Mouse (Mus musculus) E14TG2a.4 (cell line): ENCODE measurements around the gene Spc24.

ENCODE experiments used
- H3K27me3 ChIP-seq: 2 replicates; pipeline ENCODE4 v1.6.1; 2014; ENCODE audit warnings: low read length, control low read depth; ENCODE audit not compliant: insufficient read depth
- H3K36me3 ChIP-seq: 2 replicates; pipeline ENCODE4 v1.6.1; 2014; ENCODE audit warnings: low read length, control low read depth; ENCODE audit not compliant: insufficient read depth
- H3K4me1 ChIP-seq: replicated peaks from 2 replicates; pipeline ENCODE4 v1.6.1; 2014; ENCODE audit warnings: low read depth, low read length, control low read depth
- H3K4me3 ChIP-seq: replicated peaks from 2 replicates; pipeline ENCODE4 v1.5.1; 2014; ENCODE audit warnings: mild to moderate bottlenecking, low read length
- H3K9me3 ChIP-seq: 2 replicates; pipeline ENCODE4 v1.6.1; 2014; ENCODE audit warnings: low read length, control low read depth
- CTCF ChIP-seq: conservative IDR thresholded peaks from 2 replicates; pipeline ENCODE4 v1.5.1; 2014; ENCODE audit warnings: low read length
- NANOG ChIP-seq: IDR thresholded peaks from 2 replicates; pipeline ENCODE4 v1.6.1; 2014; ENCODE audit warnings: borderline replicate concordance, low read length, mixed read lengths
- POU5F1 ChIP-seq: IDR thresholded peaks from 2 replicates; pipeline ENCODE4 v1.6.1; 2014; ENCODE audit warnings: low read length, borderline replicate concordance

Spc24 gene

DNA sequence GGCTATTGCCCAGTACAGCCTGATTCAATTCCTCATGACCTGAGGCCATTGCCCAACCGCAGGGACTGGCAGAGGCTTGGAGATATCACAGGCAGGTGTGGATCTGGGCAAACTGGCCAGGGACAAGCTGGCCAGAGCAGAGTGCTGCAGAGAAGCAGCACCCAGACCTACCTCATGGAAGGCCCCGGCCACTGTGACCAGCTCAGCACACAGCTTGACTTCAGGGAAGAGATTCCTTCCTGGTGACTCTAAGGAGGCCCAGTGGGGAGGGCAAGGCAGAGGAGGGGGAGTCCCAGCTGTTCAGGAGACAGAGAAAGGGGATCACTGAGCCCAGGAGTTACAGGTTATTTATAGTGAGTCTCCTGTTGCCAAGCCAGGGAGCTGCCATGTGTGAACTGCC is 39.1 kb downstream of the Spc24 start:
- Histone ChIP-seq H3K27me3 (no peaks in the 10 kb centered on the region), H3K4me1 (peaks cover 61% of the 10 kb centered on the region), H3K36me3 (peaks cover 18% of the 10 kb centered on the region), H3K4me3 (no peak overlapping the region), H3K9me3 (no peaks in the 10 kb centered on the region)
- TF ChIP-seq NANOG = no peak
- TF ChIP-seq CTCF = no peak
- no peak for TF ChIP-seq POU5F1

DNA sequence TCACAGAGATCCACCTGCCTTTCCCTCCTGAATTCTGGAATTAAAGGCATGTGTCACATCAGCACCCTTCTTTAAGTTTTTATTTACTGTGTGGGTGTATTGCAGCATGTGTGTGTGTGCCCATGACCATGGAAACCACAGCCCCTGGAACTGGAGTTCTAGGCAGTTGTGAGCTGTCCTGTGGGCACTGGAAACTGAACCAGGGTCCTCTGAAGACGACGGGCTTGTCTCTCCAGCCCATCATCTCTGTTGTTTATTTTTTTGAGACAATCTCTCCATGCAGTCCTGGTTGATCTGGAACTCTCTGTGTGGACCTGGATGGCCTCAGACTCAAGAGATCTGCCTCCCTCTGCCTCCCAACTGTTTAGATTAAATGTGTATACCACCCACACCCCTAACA is 43.1 kb downstream of the Spc24 start:
- Histone ChIP-seq H3K27me3 (no peaks in the 10 kb centered on the region), H3K36me3 (0 out of 2 replicates have a peak, but pooled peaks cover 4% of the 10 kb centered on the region), H3K9me3 (peaks cover 14% of the 10 kb centered on the region), H3K4me1 (peaks cover 44% of the 10 kb centered on the region), H3K4me3 (no peak overlapping the region)
- TF ChIP-seq CTCF (no peak), POU5F1 (no peak), NANOG (no peak)

DNA sequence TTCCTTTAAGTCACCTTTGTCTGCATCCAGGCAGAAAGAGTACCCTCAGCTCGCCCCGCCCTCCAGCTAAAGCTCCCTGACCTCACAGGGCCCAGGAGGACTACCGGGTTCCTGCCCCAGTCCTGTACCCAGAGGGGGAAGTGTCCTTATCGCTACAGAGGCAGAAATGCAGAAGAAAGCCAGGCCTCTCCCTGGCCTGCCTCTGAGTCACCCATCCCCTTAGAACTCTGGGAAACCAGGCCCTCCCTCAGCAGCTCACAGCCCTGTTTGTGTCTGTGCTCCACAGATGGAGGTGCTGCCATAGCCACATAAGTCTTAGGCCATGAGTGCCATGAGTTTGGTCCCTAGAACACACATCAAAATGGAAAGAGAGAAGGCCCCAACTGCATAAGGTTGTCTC is 44.8 kb downstream of the Spc24 start:
- Histone ChIP-seq H3K4me1 (peaks cover 33% of the 10 kb centered on the region), H3K27me3 (no peaks in the 10 kb centered on the region)
- TF ChIP-seq POU5F1 (no peak), CTCF (no peak), NANOG (no peak)

DNA sequence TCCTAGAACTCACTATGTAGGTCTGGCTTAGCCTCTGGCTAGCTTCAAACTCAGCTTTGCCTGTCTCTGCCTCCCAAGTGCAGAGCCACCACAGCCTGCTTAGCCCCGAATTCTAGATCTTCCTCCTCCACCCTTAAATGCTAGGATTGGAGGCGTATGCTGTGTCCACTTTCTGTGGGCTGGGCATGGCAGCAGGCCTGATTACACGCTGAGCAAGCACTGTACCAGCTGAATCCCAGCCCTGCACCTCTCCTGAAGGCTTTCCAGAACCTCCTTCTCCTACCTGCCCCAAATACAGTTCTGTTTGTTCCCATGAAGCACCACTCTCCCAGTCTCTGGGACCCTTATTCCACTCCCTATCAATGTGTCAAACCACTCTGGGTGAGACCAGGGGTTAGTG is 50.8 kb downstream of the Spc24 start:
- TF ChIP-seq CTCF = no peak
- no peak for TF ChIP-seq POU5F1
- TF ChIP-seq NANOG = no peak
- H3K36me3 ChIP-seq = peaks cover 32% of the 10 kb centered on the region
- peaks cover 16% of the 10 kb centered on the region for H3K9me3 ChIP-seq
- no peak overlapping the region for H3K4me3 ChIP-seq
- H3K27me3 ChIP-seq = no peaks in the 10 kb centered on the region
- H3K4me1 ChIP-seq = peaks cover 20% of the 10 kb centered on the region

More for the DNA sequence above, 44.8 kb downstream of the Spc24 start:
- Histone ChIP-seq H3K4me3 (no peak overlapping the region), H3K9me3 (peaks cover 14% of the 10 kb centered on the region), H3K36me3 (0 out of 2 replicates have a peak, but pooled peaks cover 4% of the 10 kb centered on the region)

DNA sequence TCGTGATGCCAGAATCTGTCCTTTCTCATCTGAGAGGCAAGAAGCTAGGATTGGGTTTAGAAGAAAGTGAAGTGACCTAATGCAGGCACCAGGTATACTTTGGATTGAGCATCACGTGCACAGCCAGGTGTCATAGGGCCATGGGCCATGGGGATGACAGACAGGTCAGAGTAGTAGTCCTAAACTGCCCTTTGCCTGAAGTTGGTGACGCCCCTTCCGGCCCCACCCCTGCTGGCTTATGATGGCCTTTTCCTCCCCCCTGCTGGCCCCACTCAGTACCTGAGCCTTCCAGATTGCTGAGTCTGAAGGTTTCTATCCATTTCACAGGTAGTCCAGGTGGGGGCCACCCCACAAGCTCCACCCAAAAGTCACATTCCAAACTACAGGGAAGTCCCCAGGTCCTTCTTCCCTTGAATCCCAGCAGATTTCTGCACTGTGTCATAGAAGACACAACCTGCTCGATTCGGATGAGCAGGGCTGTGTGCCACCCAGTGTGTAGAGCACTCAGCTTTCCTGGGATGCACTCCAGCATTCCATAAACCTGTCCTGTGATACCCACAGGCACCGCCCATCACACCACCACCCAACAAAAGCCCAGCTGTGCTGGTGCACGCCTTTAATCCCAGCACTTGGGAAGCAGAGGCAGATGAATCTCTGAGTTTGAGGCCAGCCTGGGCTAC is 53.4 kb downstream of the Spc24 start:
- H3K27me3 ChIP-seq = no peaks in the 10 kb centered on the region
- H3K9me3 ChIP-seq = 0 out of 2 replicates have a peak, but pooled peaks cover 2% of the 10 kb centered on the region
- peak overlapping the region; percentile 2; the same call in 1 of the 2 replicates for H3K4me3 ChIP-seq
- H3K36me3 ChIP-seq = peaks cover 55% of the 10 kb centered on the region
- TF ChIP-seq NANOG (no peak), POU5F1 (no peak), CTCF (no peak)
- H3K4me1 ChIP-seq = peaks cover 20% of the 10 kb centered on the region

DNA sequence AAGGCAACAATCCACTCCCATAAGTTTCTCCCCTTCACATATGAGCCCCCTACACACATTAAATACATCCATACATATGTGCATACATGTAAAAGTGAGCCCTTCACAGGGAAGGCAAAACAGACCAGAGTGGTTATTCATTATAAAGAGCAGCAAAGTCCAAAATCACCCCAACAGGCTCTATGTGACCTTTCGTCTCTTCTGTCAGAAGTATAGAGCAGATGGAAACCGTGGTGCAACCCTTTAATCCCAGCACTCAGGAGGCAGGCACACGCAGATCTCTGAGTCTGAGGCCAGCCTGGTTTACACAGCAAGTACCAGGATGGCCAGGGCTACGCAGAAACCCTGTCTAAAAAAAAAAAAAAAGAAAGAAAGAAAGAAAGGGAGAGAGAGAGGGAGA is 54.0 kb downstream of the Spc24 start:
- TF ChIP-seq CTCF (no peak), NANOG (no peak), POU5F1 (no peak)
- H3K36me3 ChIP-seq = peaks cover 61% of the 10 kb centered on the region
- H3K9me3 ChIP-seq = 0 out of 2 replicates have a peak, but pooled peaks cover 2% of the 10 kb centered on the region
- peaks cover 20% of the 10 kb centered on the region for H3K4me1 ChIP-seq
- H3K27me3 ChIP-seq = no peaks in the 10 kb centered on the region
- no peak overlapping the region for H3K4me3 ChIP-seq
